Mouse (Mus musculus) gastrocnemius, adult 18-20 months (tissue): ENCODE results near the gene Igsf10. TPM values are rescaled to one million over a fixed set of nuclear protein-coding genes. Genes with fewer than 3 reads are reported as not detected.

Experiments used
- DNase-seq: peaks from one replicate; pipeline ENCODE4 v3.0.0; 2021; ENCODE audit warnings: low spot score
- total RNA-seq, 2 experiments: library from RNA; stranded (reverse); gene quantifications; 2 replicates each; pipeline ENCODE4 v1.2.3; 2021

The Igsf10 gene
- total RNA-seq, 2 experiments from 2014 or later: 1.6 to 3.2 TPM

DNA sequence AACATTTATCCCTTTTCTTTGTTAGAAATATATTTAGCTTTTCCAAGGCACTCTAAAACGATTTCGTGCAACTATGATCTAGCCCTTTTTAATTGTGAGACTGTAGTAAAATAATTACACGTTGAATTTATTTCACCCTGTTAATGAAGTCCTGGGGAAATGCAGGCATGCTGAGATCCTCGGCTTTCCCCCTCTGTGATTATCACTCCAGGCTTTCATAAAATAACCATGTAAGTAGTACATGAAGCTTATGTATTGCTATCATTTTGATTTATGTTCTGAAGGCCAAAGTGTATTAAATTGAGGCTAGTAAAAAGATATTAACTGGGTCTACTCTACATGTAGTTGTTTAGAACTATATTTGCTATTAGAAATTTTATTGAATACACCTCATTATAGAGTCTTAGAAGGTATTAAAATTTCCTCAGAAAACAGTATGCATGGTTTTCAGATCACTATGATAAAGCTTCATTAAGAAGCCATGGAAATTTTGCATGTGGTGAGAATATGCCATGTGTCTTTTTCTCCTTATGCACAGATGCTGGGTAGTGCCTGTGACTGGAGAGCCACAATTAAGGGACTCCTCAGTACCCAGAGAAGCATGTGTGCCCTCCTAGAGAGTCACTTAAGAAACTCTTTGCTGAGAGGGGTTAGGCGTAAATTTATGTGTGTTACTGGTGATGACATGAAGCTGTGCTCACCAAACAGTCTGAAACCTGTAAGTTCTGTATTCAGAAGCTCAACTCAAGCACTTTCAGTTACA lies 50.6 kb downstream of the Igsf10 start:
- DNase-seq: no peak

DNA sequence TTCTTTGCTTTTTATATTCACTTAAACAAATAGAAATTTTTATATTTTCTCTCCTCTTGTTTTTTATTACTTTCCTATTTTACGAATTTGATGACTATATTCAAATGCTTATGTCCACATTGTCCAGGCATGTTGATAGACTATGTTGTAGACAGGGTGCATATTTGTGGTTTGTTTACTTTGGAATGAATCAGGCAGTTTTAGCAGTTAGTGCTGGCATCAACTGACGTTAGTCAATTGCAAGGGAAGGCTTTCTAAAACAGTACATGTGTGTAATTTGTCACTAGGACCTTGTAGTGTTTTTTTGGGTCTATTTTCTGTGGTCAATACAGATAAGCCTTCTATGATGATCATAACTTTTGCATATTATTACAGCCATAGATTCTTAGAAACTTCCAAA lies 53.6 kb downstream of the Igsf10 start:
- DNase-seq: no peak

DNA sequence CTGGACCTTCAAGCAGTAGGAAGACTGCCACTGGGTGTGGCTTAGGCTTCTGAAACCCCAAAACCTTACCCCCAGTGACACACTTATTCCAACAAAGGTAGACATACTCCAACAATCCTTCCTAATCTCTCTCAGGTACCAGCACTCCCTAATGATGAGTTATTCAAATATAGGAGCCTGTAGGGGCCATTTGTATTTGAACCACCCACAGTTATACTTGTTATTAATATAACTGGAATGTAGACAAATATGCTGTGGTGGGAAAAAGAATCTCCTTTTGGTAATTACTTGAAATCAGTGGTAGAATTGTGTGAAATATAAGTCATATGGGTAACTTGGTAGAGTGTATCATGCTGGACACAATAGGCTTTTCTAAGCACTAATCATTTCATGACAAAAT lies 65.6 kb downstream of the Igsf10 start:
- DNase-seq: no peak

DNA sequence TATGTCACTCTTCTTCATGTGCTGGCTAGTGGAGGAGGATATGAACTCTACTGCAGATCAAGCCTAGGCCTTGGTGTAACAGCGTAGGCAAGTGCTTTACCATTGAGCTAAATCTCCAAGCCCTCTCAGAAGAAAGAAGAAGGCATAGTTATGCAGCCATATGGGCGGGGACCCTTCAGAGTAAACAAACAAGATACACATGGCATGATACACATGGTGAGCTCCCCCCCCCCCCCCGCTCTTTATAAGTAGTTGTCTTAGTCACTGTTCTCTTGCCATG lies 66.0 kb downstream of the Igsf10 start:
- DNase-seq: no peak

DNA sequence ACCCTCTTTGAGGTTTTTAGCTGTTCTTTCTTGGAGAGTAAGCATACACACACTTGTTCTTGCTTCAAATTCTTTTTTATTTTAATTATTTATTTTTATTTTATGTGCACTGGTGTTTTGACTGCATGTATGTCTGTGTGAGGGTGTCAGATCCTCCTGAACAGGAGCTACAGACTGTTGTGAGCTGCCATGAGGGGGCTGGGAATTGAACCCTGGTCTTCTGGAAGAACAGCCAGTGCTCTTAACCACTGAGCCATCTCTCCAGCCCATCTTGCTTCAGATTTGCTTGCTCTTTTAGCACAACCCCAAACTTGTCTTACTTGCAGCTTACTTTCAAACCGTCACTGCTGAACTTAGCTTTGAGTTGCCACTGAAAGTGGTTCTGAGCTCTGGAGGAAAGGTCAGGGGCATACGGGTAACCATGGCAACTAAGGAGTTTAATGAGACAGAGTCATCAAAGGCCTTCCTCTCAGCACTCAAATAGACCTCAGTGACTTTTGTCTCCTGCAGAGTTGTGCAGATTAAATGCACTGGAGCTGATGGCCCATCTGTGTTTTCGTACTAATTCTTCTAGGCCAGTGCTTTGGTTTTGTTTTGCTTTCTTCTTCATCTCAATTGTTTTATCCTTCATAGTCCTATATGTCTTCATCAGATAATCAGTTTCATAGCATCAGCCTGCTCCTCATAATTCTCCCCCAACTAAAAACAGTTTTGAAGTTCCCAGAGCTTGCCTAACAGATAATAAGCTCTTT lies 66.5 kb downstream of the Igsf10 start:
- DNase-seq: no peak

DNA sequence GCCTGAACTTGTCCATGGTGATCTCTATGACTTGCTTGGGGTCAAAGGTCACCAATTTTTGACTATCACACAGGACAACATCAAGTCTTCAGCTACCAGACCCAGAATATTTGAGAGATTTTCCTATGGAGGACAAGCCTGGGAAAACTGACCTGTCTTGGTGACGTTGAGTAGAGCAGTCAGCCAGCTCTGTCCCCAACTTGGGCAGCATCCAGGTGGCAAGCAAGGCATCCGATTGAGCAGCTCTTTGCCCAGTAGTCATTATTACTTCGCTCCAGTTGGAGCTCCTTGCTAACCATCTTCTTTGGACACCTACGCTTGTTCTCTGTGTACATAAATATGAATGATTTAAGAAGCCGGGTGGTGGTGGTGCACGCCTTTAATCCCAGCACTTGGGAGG lies 73.4 kb downstream of the Igsf10 start:
- DNase-seq: no peak

Other genes with a start within 250 kb of the Igsf10 start
- under 1 TPM in 1 of 2 experiments, not detected in 1; 0.09 TPM for gene Gpr171, start 242.6 kb downstream of the Igsf10 start, total RNA-seq
- 1 to 10 TPM; 1.2 to 1.8 TPM for gene P2ry14, start 190.8 kb downstream of the Igsf10 start, total RNA-seq
- not detected for gene Gpr87, start 149.3 kb downstream of the Igsf10 start, total RNA-seq
- gene P2ry13, start 133.5 kb downstream of the Igsf10 start, total RNA-seq: under 1 TPM in 1 of 2 experiments, not detected in 1; 0.33 TPM
- under 1 TPM; 0.27 to 0.69 TPM for gene P2ry12, start 81.5 kb downstream of the Igsf10 start, total RNA-seq